Mouse (Mus musculus): ENCODE data around the gene Rasl11b. TPM values are rescaled to one million over a fixed set of nuclear protein-coding genes. Genes with fewer than 3 reads are reported as not detected.

Gene Rasl11b
- polyA plus RNA-seq, 1 experiment from 2014 or later, result 86.7 TPM

GRCm38 (mm10) chr5:74180216-74180615 lies 14.9 kb upstream of the Rasl11b start:
- Histone ChIP-seq H3K27ac (ENCODE audit: low read length) (no peak overlapping the region), H3K4me3 (ENCODE audit: low read depth, low read length) (no peak overlapping the region), H3K4me2 (replicated peaks; ENCODE audit: low read depth, low read length) (no peak overlapping the region), H3K4me1 (ENCODE audit: insufficient read depth, low read depth, low read length) (peaks cover 8% of the 10 kb centered on the region; the same call in 1 of the 2 replicates), H3K36me3 (ENCODE audit: insufficient read depth, low read length) (no peaks in the 10 kb centered on the region), H3K27me3 (replicated peaks; ENCODE audit: insufficient read depth, low read length) (no peaks in the 10 kb centered on the region), H3K9ac (replicated peaks; ENCODE audit: low read depth) (no peak overlapping the region), H3K9me3 (ENCODE audit: low read length) (no peaks in the 10 kb centered on the region)
- DNase-seq (ENCODE audit: low spot score) (no peak), ATAC-seq (no peak)
- 70% methylated on average over 10 of the region's 10 CpGs for WGBS
- no peak for TF ChIP-seq CTCF (IDR thresholded peaks at IDR 0.05)
- TF ChIP-seq EP300 (IDR thresholded peaks at IDR 0.05), result no peak

DNA sequence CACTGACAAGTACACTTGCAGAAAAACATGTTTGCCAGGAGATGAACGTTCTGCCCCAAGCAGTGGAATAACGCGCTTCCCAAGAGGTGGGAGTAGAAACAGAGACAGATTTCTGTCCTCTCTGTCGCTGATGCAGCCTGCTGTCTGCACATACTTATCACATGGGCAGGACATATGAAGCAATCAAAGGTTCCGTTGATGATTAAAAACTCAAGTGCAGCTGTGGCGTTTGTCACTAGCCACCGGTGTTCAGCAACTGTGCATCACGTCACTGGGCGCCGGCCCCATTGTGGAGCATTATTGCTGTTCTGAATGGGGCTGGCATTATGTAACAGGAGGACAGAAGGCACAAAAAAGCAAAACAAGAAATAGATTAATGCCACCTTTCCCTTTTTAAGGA lies 12.0 kb upstream of the Rasl11b start:
- H3K27me3 ChIP-seq (replicated peaks; ENCODE audit: insufficient read depth, low read length), result no peaks in the 10 kb centered on the region
- 28% methylated on average over 10 of the region's 10 CpGs for WGBS
- no peaks in the 10 kb centered on the region for H3K9me3 ChIP-seq (ENCODE audit: low read length)
- ATAC-seq (peak; percentile 66; the same call in 1 of the 2 replicates), DNase-seq (ENCODE audit: low spot score) (no peak)
- no peak overlapping the region for H3K4me2 ChIP-seq (replicated peaks; ENCODE audit: low read depth, low read length)
- no peak overlapping the region for H3K9ac ChIP-seq (replicated peaks; ENCODE audit: low read depth)
- no peaks in the 10 kb centered on the region for H3K36me3 ChIP-seq (ENCODE audit: insufficient read depth, low read length)
- no peak overlapping the region for H3K27ac ChIP-seq (ENCODE audit: low read length)
- no peak overlapping the region for H3K4me3 ChIP-seq (ENCODE audit: low read depth, low read length)
- peaks cover 2% of the 10 kb centered on the region; the same call in 1 of the 2 replicates for H3K4me1 ChIP-seq (ENCODE audit: insufficient read depth, low read depth, low read length)
- TF ChIP-seq EP300 (IDR thresholded peaks at IDR 0.05) (no peak), CTCF (IDR thresholded peaks at IDR 0.05) (no peak)

DNA sequence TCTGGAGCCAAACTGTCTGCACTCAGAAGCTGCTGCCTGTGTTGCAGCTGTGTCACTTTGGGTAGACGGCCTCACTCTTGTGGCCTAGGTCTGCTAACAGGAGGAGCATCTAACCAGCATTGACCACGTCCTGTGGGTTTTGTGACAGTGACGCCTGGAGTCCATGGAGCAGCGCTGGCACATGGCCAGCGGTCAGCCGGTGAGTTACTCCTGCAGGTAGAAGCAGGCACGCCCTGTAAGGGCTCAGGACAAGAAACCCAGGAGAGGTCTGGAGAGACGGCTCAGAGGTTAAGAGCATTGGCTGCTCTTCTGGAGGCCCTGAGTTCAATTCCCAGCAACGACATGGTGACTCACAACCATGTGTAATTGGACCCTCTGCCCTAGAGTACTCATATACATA lies 10.5 kb upstream of the Rasl11b start:
- TF ChIP-seq EP300 (IDR thresholded peaks at IDR 0.05) (no peak), CTCF (IDR thresholded peaks at IDR 0.05) (no peak)
- Histone ChIP-seq H3K27ac (ENCODE audit: low read length) (no peak overlapping the region), H3K4me2 (replicated peaks; ENCODE audit: low read depth, low read length) (no peak overlapping the region), H3K4me1 (ENCODE audit: insufficient read depth, low read depth, low read length) (peaks cover 8% of the 10 kb centered on the region; the same call in 1 of the 2 replicates), H3K36me3 (ENCODE audit: insufficient read depth, low read length) (no peaks in the 10 kb centered on the region), H3K27me3 (replicated peaks; ENCODE audit: insufficient read depth, low read length) (no peaks in the 10 kb centered on the region), H3K9ac (replicated peaks; ENCODE audit: low read depth) (no peak overlapping the region), H3K4me3 (ENCODE audit: low read depth, low read length) (no peak overlapping the region), H3K9me3 (ENCODE audit: low read length) (no peaks in the 10 kb centered on the region)
- WGBS, result 47% methylated on average over 9 of the region's 9 CpGs
- ATAC-seq (no peak), DNase-seq (ENCODE audit: low spot score) (no peak)

DNA sequence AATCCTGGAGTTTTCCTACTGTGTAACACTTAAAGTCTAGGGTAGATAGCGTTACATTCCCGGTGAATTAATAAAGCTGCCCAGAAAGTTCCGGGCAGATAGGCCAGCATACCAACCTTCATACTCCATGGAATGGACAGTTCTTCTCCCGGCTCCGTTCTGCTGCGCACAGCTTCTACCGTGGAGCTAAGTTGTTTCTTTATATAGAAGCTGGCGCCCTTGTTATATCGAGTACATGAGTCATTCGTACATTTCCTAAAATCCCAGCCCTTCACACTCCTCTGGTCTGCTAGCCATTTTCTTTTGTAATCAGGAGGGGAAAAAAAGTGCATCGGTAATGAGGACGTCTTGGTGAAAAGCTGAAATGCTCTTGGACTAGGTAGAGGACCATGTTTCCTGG lies 7.0 kb upstream of the Rasl11b start:
- no peak overlapping the region for H3K4me2 ChIP-seq (replicated peaks; ENCODE audit: low read depth, low read length)
- H3K36me3 ChIP-seq (ENCODE audit: insufficient read depth, low read length), result no peaks in the 10 kb centered on the region
- peak overlapping the region; percentile 47; the same call in 1 of the 2 replicates for H3K27ac ChIP-seq (ENCODE audit: low read length)
- H3K9ac ChIP-seq (replicated peaks; ENCODE audit: low read depth), result no peak overlapping the region
- DNase-seq (ENCODE audit: low spot score), result peak; percentile 72
- H3K9me3 ChIP-seq (ENCODE audit: low read length), result no peaks in the 10 kb centered on the region
- WGBS, result 38% methylated on average over 12 of the region's 12 CpGs
- TF ChIP-seq EP300 (IDR thresholded peaks at IDR 0.05) (peak; percentile 32; the same call in 1 of the 2 replicates), CTCF (IDR thresholded peaks at IDR 0.05) (no peak)
- ATAC-seq, result no peak
- H3K4me1 ChIP-seq (ENCODE audit: insufficient read depth, low read depth, low read length), result peaks cover 8% of the 10 kb centered on the region; the same call in 1 of the 2 replicates
- H3K27me3 ChIP-seq (replicated peaks; ENCODE audit: insufficient read depth, low read length), result no peaks in the 10 kb centered on the region
- no peak overlapping the region for H3K4me3 ChIP-seq (ENCODE audit: low read depth, low read length)

GRCm38 (mm10) chr5:74188886-74189285 lies 6.2 kb upstream of the Rasl11b start:
- WGBS, result 19% methylated on average over 8 of the region's 8 CpGs

DNA sequence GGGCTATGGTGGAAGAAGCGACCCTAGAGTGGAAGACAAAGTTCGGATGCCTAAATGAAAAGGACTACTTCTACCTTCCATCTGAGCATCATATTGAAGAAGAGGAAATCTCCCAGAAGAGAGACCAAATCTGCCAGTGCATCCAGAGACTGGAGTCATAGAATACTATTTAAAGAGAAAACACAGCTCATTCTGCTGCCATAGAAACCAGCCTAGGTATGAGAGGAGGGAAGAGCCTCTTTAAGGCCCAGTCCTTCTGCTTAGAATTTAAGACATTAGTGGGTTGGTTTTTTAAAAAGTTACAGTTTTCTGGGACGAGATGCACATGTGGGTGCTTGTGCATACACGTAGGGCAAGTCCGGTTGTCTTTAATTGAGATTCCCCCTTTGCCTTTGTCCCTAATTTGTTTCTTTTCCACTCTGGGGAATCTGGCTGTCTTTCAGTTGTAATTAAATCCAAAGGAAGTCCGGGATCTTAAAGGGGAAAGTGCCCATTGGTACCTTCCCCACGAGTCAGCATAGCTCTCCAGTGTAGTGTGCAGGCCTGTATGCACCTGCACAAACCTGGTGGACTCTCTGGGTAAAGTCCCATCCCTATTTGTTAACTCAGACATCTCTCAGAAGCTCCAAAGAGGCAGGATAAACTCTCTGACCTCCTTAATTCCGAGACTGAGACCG lies 5.5 kb upstream of the Rasl11b start:
- no peak overlapping the region for H3K4me3 ChIP-seq (ENCODE audit: low read depth, low read length)
- H3K4me2 ChIP-seq (replicated peaks; ENCODE audit: low read depth, low read length), result peak overlapping the region; percentile 3
- WGBS, result 46% methylated on average over 9 of the region's 9 CpGs
- no peak overlapping the region for H3K9ac ChIP-seq (replicated peaks; ENCODE audit: low read depth)
- DNase-seq (ENCODE audit: low spot score) (no peak), ATAC-seq (no peak)
- H3K27me3 ChIP-seq (replicated peaks; ENCODE audit: insufficient read depth, low read length), result no peaks in the 10 kb centered on the region
- H3K4me1 ChIP-seq (ENCODE audit: insufficient read depth, low read depth, low read length), result peaks cover 11% of the 10 kb centered on the region; the same call in 1 of the 2 replicates
- no peaks in the 10 kb centered on the region for H3K9me3 ChIP-seq (ENCODE audit: low read length)
- peak overlapping the region; percentile 52 for H3K27ac ChIP-seq (ENCODE audit: low read length)
- no peaks in the 10 kb centered on the region for H3K36me3 ChIP-seq (ENCODE audit: insufficient read depth, low read length)
- TF ChIP-seq EP300 (IDR thresholded peaks at IDR 0.05) (no peak), CTCF (IDR thresholded peaks at IDR 0.05) (no peak)

More at GRCm38 (mm10) chr5:74188886-74189285, 6.2 kb upstream of the Rasl11b start:
- Histone ChIP-seq H3K4me3 (ENCODE audit: low read depth, low read length) (no peak overlapping the region), H3K4me2 (replicated peaks; ENCODE audit: low read depth, low read length) (no peak overlapping the region), H3K27me3 (replicated peaks; ENCODE audit: insufficient read depth, low read length) (no peaks in the 10 kb centered on the region), H3K9ac (replicated peaks; ENCODE audit: low read depth) (no peak overlapping the region), H3K9me3 (ENCODE audit: low read length) (no peaks in the 10 kb centered on the region), H3K27ac (ENCODE audit: low read length) (peak overlapping the region; percentile 52), H3K4me1 (ENCODE audit: insufficient read depth, low read depth, low read length) (peaks cover 8% of the 10 kb centered on the region; the same call in 1 of the 2 replicates), H3K36me3 (ENCODE audit: insufficient read depth, low read length) (no peaks in the 10 kb centered on the region)
- TF ChIP-seq CTCF (IDR thresholded peaks at IDR 0.05) (no peak), EP300 (IDR thresholded peaks at IDR 0.05) (peak; percentile 80)
- ATAC-seq, result peak; percentile 73
- peak; percentile 87 for DNase-seq (ENCODE audit: low spot score)
